Mouse (Mus musculus): ENCODE measurements around the gene Card11. TPM values are rescaled to one million over a fixed set of nuclear protein-coding genes. Genes with fewer than 3 reads are reported as not detected.

The Card11 gene
- polyA plus RNA-seq (2021; fragmentation: Nextera tagmentation): 0.13 TPM in 1 of 2 replicates, not detected in the other
- long read RNA-seq, experiment 1: 0 reads
- long read RNA-seq, experiment 2: 0 reads

DNA sequence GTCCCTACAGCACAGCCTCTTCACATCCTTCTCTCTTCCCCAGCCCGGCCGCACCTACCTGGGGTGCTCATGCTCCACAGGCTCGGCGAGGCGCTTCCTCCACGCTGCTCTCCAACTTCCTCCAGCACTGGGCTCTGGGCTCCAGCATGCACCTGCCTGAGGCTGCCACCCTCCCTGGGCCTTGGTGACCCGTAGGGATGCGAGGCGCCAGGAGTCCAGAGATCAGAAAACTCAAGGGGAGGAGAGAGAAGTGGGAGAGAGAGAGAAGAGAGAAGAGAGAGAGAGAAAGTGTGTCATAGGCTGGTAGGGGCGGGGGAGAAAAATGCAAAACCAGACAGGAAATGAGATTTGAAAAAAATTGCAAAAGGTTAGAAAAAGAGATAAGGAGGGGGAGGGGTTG is at the start of gene Card11:
Card11 (minus strand) TSS at position 234 of the 400 bp plus-strand sequence.

DNA sequence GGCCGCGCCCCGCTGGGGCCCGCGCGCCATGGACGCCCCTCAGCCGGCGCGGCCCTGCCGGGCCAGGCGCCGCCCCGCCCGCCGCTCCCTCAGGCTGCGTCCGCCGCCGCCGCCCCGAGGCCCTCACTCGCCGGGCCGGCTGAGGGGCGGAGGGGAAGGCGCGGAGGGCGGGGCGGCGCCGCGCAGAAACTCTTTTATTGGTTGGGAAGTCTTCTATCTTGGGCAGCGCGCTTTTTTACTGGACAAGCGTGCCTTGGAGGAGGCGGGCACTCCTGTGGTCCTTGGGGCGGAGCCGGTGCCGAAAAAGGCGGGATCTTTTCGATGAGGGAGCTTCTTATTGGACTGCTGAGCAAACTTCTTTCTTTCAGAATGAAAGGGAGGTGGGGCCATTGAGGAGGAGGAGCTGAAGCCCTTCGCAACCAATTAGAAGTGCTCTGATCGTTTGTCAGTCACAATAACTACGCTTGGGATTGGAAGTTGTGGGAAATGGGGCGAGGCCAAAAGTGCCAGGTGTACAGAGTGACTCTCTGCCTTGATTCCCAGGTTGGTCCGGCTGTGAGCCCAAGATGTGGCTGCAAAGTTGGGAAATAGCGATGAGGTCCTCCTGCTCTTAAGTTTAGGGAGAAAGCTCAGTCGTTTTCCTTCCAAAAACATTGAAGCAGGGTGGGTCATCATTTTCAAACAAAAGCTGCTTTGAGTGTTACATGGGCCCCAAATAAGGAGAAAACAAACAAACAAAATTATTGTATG is 169.9 kb downstream of the Card11 start, which contains the start of gene Gna12:
Gna12 (minus strand) TSS at position 118 of the 750 bp plus-strand sequence.

Other genes starting within 250 kb of the Card11 start
- gene Gna12, start 170.2 kb downstream of the Card11 start, polyA plus RNA-seq (2021; fragmentation: Nextera tagmentation): 13.4 and 14.2 TPM in 2 replicates
- gene Sdk1, start 240.9 kb upstream of the Card11 start, polyA plus RNA-seq (2021; fragmentation: Nextera tagmentation): 0.25 and 0.28 TPM in 2 replicates

All from left cerebral cortex, adult 6 months (tissue).